Mouse (Mus musculus): Measurements from ENCODE around the gene Abraxas2.

Gene Abraxas2

DNA sequence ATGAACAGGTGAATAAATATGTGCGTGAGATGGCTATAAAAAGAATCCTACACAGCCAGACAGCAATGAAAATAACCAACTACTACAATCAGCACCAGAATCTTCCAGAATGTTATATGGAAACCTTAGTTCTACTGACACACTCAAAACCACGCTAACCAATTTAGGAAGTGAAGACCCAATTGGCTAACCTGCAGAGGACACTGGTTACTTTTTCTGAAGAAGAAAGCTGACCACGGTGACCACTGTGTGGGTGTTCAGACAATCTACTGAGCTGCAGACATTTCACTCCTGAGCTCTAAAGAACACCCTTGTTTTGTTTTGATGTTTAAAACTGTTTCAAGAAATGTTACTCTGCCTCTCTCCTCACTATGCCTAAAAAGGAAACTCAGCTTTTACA is 15.9 kb upstream of the Abraxas2 start:
- in situ Hi-C loops (cut with MboI; ENCODE audit: low pct_unique_long_range_greater_than_20kb in 1 of 2, low sequenced_read_pairs in 2 of 2, unreplicated experiment in 1 of 2), result no loop called here

GRCm38 (mm10) chr7:132852173-132852844 is 6.7 kb upstream of the Abraxas2 start, which contains the start of gene Eef1akmt2:
Gene Eef1akmt2 (minus strand): TSS chr7:132852673.
- in situ Hi-C loops (cut with MboI; ENCODE audit: low pct_unique_long_range_greater_than_20kb in 1 of 2, low sequenced_read_pairs in 2 of 2, unreplicated experiment in 1 of 2), result no loop called here

GRCm38 (mm10) chr7:132853361-132853760 is 5.7 kb upstream of the Abraxas2 start:
- in situ Hi-C loops (cut with MboI; ENCODE audit: low pct_unique_long_range_greater_than_20kb in 1 of 2, low sequenced_read_pairs in 2 of 2, unreplicated experiment in 1 of 2), result no loop called here

DNA sequence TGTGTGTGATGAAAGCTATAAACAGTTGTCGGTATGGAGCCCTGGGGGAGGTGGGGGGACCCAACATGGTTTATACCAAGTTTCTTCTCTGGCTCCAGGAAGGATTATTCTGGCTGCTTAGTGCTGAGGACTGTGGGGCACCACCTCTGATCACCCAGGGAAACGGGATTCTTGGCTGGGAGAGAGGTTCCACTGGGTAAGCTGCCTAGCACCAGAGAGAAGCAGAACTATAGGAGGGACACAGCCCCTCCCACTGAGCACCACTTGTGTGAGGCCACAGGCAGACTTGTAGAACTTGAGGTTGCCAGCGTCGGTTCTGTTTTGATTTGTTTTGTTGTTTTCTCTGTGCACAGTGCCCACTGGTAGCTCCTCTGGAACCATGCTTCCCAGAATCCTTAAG is 5.1 kb upstream of the Abraxas2 start:
- in situ Hi-C loops (cut with MboI; ENCODE audit: low pct_unique_long_range_greater_than_20kb in 1 of 2, low sequenced_read_pairs in 2 of 2, unreplicated experiment in 1 of 2), result no loop called here

GRCm38 (mm10) chr7:132856083-132856482 is 2.9 kb upstream of the Abraxas2 start:
- in situ Hi-C loops (cut with MboI; ENCODE audit: low pct_unique_long_range_greater_than_20kb in 1 of 2, low sequenced_read_pairs in 2 of 2, unreplicated experiment in 1 of 2), result no loop called here

GRCm38 (mm10) chr7:132858043-132858608 is 899 bp upstream of the Abraxas2 start:
- in situ Hi-C loops (cut with MboI; ENCODE audit: low pct_unique_long_range_greater_than_20kb in 1 of 2, low sequenced_read_pairs in 2 of 2, unreplicated experiment in 1 of 2), result no loop called here

DNA sequence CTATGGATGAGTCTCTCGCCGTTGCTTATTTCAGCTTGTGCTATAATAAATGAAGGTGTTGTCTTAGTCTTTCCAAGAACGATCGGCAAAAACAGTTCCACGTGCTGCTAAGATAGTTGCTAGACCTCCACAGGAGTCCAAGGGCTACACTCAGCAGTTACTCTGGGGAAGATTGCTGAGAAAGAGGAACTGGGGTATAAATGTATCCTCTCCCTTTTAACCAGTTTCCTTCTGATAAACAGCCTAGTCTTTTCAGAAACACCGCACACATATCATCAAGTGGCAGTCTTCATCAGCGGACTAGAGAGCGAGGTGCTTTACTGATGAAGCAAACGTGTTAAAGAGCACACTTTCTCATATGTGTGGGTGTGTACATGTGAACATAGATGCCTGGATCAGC is 7.3 kb downstream of the Abraxas2 start:
- in situ Hi-C loops (cut with MboI; ENCODE audit: low pct_unique_long_range_greater_than_20kb in 1 of 2, low sequenced_read_pairs in 2 of 2, unreplicated experiment in 1 of 2), result no loop called here

DNA sequence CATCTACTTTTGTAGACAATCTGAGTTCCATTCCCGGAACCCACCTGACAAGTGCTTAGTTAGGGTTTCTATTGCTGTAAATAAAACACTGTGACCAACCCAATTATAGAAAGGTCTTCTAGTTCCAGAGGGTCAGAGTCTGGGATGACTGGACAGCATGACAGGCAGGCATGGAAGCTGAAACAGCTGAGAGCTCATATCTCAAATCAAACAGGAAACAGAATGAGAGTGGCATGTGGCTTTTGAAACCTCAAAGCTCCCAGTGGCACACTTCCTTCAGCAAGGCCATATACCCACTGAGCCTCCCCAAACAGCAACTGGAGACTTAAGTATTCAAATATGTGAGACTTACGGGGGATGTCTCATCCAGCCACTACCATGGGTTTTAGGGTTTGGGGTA is 14.0 kb downstream of the Abraxas2 start:
- in situ Hi-C loops (cut with MboI; ENCODE audit: low pct_unique_long_range_greater_than_20kb in 1 of 2, low sequenced_read_pairs in 2 of 2, unreplicated experiment in 1 of 2), result no loop called here

- in situ Hi-C loops (cut with MboI; ENCODE audit: low pct_unique_long_range_greater_than_20kb in 1 of 2, low sequenced_read_pairs in 2 of 2, unreplicated experiment in 1 of 2), result loop anchor here (25.0 kb wide), 1 partner anchor 638 kb away; no protein-coding TSS in a partner anchor
These were observed 16.5 kb downstream of the Abraxas2 start for GRCm38 (mm10) chr7:132875391-132876086.

GRCm38 (mm10) chr7:132880276-132880675 is 21.3 kb downstream of the Abraxas2 start:
- in situ Hi-C loops (cut with MboI; ENCODE audit: low pct_unique_long_range_greater_than_20kb in 1 of 2, low sequenced_read_pairs in 2 of 2, unreplicated experiment in 1 of 2), result loop anchor here (10.0 to 25.0 kb wide), 2 partner anchors 225 to 643 kb away; no protein-coding TSS in a partner anchor

DNA sequence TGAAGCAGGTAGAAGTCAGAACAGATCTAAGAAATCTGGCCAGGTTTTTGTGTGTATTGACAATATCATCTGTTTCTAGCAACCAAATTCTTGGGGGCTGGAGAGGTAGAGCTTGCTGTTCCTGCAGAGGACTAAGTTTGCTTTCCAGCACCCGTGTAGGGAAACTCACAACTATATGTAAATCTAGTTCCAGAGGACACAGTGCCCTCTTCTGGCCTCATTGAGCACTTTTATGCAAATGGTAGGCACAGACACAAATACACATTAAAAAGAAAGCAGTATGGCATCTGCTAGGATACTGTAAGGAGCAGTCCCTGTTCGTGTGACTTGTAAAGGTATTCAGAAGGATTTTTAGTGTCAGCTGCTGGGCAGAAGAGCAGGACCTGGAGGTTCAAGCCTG is 23.3 kb downstream of the Abraxas2 start:
- in situ Hi-C loops (cut with MboI; ENCODE audit: low pct_unique_long_range_greater_than_20kb in 1 of 2, low sequenced_read_pairs in 2 of 2, unreplicated experiment in 1 of 2), result loop anchor here (10.0 to 25.0 kb wide), 2 partner anchors 228 to 645 kb away; no protein-coding TSS in a partner anchor

DNA sequence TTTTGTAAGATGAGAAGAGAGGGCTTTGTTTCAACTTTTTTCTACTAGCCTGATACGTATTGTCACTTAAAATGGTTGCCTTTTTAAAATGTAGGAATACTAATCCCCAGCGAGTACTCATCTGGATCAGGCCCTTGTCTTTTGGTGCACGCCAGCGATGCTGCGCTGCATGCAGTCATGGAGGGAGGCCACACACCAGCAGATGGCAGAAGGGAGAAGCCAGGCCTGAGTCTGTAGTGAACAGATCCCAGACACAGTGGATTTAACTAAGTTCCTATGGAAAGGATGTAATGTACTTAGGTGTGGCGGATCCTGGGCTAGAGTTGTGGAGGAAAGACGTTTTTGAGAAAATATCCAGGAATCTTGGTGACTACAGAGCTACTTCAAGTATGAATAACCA is 25.0 kb downstream of the Abraxas2 start:
- in situ Hi-C loops (cut with MboI; ENCODE audit: low pct_unique_long_range_greater_than_20kb in 1 of 2, low sequenced_read_pairs in 2 of 2, unreplicated experiment in 1 of 2), result loop anchor here (10.0 to 25.0 kb wide), 2 partner anchors 229 to 647 kb away; no protein-coding TSS in a partner anchor

- in situ Hi-C loops (cut with MboI; ENCODE audit: low pct_unique_long_range_greater_than_20kb in 1 of 2, low sequenced_read_pairs in 2 of 2, unreplicated experiment in 1 of 2), result loop anchor here (10.0 to 25.0 kb wide), 2 partner anchors 232 to 650 kb away; no protein-coding TSS in a partner anchor
These were observed 28.2 kb downstream of the Abraxas2 start for GRCm38 (mm10) chr7:132887019-132887804.

GRCm38 (mm10) chr7:132888052-132888451 is 29.0 kb downstream of the Abraxas2 start:
- in situ Hi-C loops (cut with MboI; ENCODE audit: low pct_unique_long_range_greater_than_20kb in 1 of 2, low sequenced_read_pairs in 2 of 2, unreplicated experiment in 1 of 2), result loop anchor here (10.0 to 25.0 kb wide), 2 partner anchors 233 to 651 kb away; no protein-coding TSS in a partner anchor

DNA sequence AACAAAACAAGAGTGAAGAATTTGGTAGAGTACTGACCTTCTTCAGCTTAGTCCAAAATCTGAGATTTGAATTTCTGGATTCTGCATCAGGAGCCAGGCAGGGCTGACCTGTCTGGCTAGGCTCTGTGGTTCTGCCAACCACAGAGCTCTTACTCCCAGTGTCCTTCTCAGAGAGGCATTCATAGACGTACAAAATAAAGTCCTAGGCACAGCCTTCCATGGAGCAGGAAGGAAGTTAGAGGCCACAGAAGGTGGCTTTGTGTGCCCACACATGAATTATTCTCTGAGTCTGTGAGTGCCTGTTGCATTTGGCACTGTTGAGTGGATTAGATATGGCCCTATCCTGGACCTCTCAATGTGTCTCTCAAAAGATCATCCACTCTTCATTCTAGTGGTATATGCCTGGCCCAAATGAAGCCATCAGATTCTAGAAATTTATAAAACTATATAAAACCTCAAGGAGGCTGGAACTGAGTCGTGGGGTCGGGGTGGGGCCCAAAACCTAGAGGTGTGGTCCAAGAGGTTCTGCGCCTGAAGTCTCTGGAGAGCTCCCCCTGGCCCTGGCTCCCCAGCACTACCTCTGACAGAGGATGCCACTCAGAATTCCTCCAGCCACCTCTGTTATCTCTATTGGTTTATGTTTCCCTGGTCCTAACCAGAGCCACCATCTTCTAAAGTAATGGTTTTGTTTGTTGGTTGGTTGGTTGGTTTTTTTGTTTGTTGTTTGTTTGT is 29.7 kb downstream of the Abraxas2 start:
- in situ Hi-C loops (cut with MboI; ENCODE audit: low pct_unique_long_range_greater_than_20kb in 1 of 2, low sequenced_read_pairs in 2 of 2, unreplicated experiment in 1 of 2), result loop anchor here (10.0 to 25.0 kb wide), 2 partner anchors 234 to 651 kb away; no protein-coding TSS in a partner anchor

DNA sequence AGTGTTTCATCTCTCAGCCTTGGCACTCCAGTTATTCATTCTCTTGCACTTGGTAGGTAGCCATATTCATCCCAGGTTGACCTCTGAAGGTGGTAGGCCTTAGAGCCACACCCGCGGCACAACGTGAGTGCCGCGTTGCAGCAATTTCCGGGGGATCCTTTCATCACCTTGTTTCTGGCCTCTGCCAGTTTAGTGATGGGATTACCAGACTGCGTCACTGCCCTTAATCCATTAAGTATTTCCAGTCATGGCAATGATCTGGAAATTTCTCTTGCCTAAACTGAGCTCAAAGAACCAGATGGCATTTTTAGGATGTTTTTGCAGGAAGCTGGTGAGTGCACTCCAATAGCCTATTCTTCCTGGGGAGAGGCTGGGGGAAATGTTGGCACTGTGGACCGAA is 30.7 kb downstream of the Abraxas2 start:
- in situ Hi-C loops (cut with MboI; ENCODE audit: low pct_unique_long_range_greater_than_20kb in 1 of 2, low sequenced_read_pairs in 2 of 2, unreplicated experiment in 1 of 2), result loop anchor here (10.0 to 25.0 kb wide), 2 partner anchors 235 to 652 kb away; no protein-coding TSS in a partner anchor

GRCm38 (mm10) chr7:132890201-132890600 is 31.2 kb downstream of the Abraxas2 start:
- in situ Hi-C loops (cut with MboI; ENCODE audit: low pct_unique_long_range_greater_than_20kb in 1 of 2, low sequenced_read_pairs in 2 of 2, unreplicated experiment in 1 of 2), result loop anchor here (25.0 kb wide), 1 partner anchor 653 kb away; no protein-coding TSS in a partner anchor
